8 mouse cellular contexts compared by ENCODE assay signal in genomic region chr11:87725964-87726562, GRCm38 (mm10). TPM values are rescaled to one million over a fixed set of nuclear protein-coding genes. Genes with fewer than 3 reads are reported as not detected.
DNase-seq lines count a peak whose midpoint lies in the region; ATAC-seq lines count a peak whose summit lies in the region.

No protein-coding gene starts in this region.

- H3K4me1 ChIP-seq in liver, embryonic 13.5 days (replicated peaks) = peaks cover 83% of the 10 kb centered on the region

- H3K4me2 ChIP-seq in liver, embryonic 13.5 days = peak overlapping the region; percentile 75

- peak overlapping the region; percentile 99 for H3K27ac ChIP-seq in liver, embryonic 13.5 days

- H3K36me3 ChIP-seq in liver, embryonic 13.5 days = peaks cover 3% of the 10 kb centered on the region

- peak; percentile 82 for ATAC-seq in erythroid progenitor cell, adult 5-6 weeks (replicated peaks; ENCODE audit: low FRiP score, poor library complexity, severe bottlenecking)
- peak; percentile 93 for ATAC-seq in liver, embryonic 13.5 days (ENCODE audit: low read depth)

- no peaks in the 10 kb centered on the region for H3K27me3 ChIP-seq in liver, embryonic 13.5 days

- 11% methylated on average over 6 of the region's 6 CpGs for WGBS in liver, embryonic 13.5 days (ENCODE audit: insufficient replicate concordance)

- H3K9me3 ChIP-seq in liver, embryonic 13.5 days (replicated peaks) = no peaks in the 10 kb centered on the region

- DNase-seq in urinary bladder, postnatal 14 days (ENCODE audit: low spot score) = peak; percentile 53
- DNase-seq in urinary bladder, adult 2 months (ENCODE audit: low spot score) = no peak
- peak; percentile 92 for DNase-seq in liver, embryonic 13.5 days
- peak; percentile 86 for DNase-seq in thymus, postnatal 0 days (ENCODE audit: low spot score)
- DNase-seq in testis, postnatal 14 days (ENCODE audit: low spot score) = no peak
- DNase-seq in right cerebral cortex, postnatal 10 days (ENCODE audit: low spot score in 2 of 2) = no peak
- DNase-seq in layer of hippocampus, adult 8-10 months (ENCODE audit: low spot score in 2 of 2) = no peak

- H3K4me3 ChIP-seq in liver, embryonic 13.5 days (replicated peaks) = peak overlapping the region; percentile 47

- peak overlapping the region; percentile 83 for H3K9ac ChIP-seq in liver, embryonic 13.5 days

RNA-seq across cellular contexts. Expression of gene Supt4a, which starts 11.3 kb away (rescaled TPM):
- 94.2 and 98.4 TPM in 2 replicates for polyA plus RNA-seq in urinary bladder, adult 2 months (2012; rRNA removed)
- total RNA-seq in erythroid progenitor cell, adult 5-6 weeks (2015; ENCODE audit: low replicate concordance) = 101 and 170 TPM in 2 replicates
- total RNA-seq in erythroid progenitor cell, adult 5-6 weeks (2017; ENCODE audit: low replicate concordance) = 27.0 and 66.5 TPM in 2 replicates
- 219 and 233 TPM in 2 replicates for polyA plus RNA-seq in liver, embryonic 13.5 days (2015; fragmentation: Nextera tagmentation; extraction: Ambion mirVana)
- 425 and 454 TPM in 2 replicates for polyA plus RNA-seq in thymus, postnatal 0 days (2015; fragmentation: Nextera tagmentation; extraction: Ambion mirVana)
- 10 to 100 TPM; 61.3 to 76.3 (median 69.6) TPM for total RNA-seq in layer of hippocampus, adult 8-10 months (2022)

RNA-seq across cellular contexts. Expression of gene Tspoap1, which starts 34.3 kb away (rescaled TPM):
- polyA plus RNA-seq in urinary bladder, adult 2 months (2012; rRNA removed) = 9.7 and 11.4 TPM in 2 replicates
- total RNA-seq in erythroid progenitor cell, adult 5-6 weeks (2015; ENCODE audit: low replicate concordance) = 6.7 and 8.6 TPM in 2 replicates
- 9.2 and 21.3 TPM in 2 replicates for total RNA-seq in erythroid progenitor cell, adult 5-6 weeks (2017; ENCODE audit: low replicate concordance)
- polyA plus RNA-seq in liver, embryonic 13.5 days (2015; fragmentation: Nextera tagmentation; extraction: Ambion mirVana) = 2.7 and 3.1 TPM in 2 replicates
- 2.6 and 4.0 TPM in 2 replicates for polyA plus RNA-seq in thymus, postnatal 0 days (2015; fragmentation: Nextera tagmentation; extraction: Ambion mirVana)
- 100 to 1,000 TPM; 145 to 183 (median 166) TPM for total RNA-seq in layer of hippocampus, adult 8-10 months (2022)

Comparison
In these comparisons a context has a peak if more than half of its experiments do, and no peak if none do; other contexts are left out.
1. DNase-seq: peak in urinary bladder, postnatal 14 days (single experiment), liver, embryonic 13.5 days (single experiment) and thymus, postnatal 0 days (single experiment); none in urinary bladder, adult 2 months (single experiment), testis, postnatal 14 days (single experiment), right cerebral cortex, postnatal 10 days (0 of 2) and layer of hippocampus, adult 8-10 months (0 of 2).